Mouse (Mus musculus) cerebellum, postnatal 10 days (tissue): ENCODE data around the gene Comtd1.

Experiments used
- DNase-seq, 2 experiments: peaks; one replicate each; pipeline ENCODE4 v3.0.0; 2021; ENCODE audit warnings: mixed read lengths in 2 of 2

Gene Comtd1

GRCm38 (mm10) chr14:21831830-21832403 is 16.9 kb downstream of the Comtd1 start:
- DNase-seq: no peak

- DNase-seq: peak; percentile 97 to 98
Measured at GRCm38 (mm10) chr14:21830876-21831767, 17.7 kb downstream of the Comtd1 start.

GRCm38 (mm10) chr14:21825786-21826491 is 22.8 kb downstream of the Comtd1 start:
- peak; percentile 74 to 76 for DNase-seq

DNA sequence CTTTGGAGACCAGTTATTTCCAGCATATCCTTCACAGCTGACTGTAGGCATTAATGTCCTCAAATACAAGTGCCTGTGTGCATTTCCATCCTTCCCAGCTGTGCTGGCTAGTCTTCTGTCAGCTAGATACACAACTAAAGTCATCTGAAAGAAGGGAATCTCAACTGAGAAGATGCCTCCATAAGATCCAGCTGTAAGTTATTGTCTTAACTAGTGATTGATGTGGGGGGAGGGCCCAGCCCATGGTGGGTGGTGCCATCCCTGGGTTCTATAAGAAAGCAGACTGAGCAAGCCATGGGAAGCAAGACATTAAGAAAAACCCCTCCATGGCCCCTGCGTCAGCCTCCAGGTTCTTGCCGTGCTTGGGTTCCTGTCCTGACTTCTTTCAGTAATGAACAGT is 23.8 kb downstream of the Comtd1 start, which contains the start of gene Vdac2:
Gene Vdac2, plus strand, starts transcription at position 301 of the 400 bp plus-strand sequence.
- no peak for DNase-seq

- DNase-seq: no peak
Measured at GRCm38 (mm10) chr14:21823897-21824296, 24.9 kb downstream of the Comtd1 start.

GRCm38 (mm10) chr14:21822795-21823374 is 25.9 kb downstream of the Comtd1 start:
- peak; percentile 62 for DNase-seq

- DNase-seq: no peak
Measured at GRCm38 (mm10) chr14:21822307-21822706, 26.5 kb downstream of the Comtd1 start.

DNA sequence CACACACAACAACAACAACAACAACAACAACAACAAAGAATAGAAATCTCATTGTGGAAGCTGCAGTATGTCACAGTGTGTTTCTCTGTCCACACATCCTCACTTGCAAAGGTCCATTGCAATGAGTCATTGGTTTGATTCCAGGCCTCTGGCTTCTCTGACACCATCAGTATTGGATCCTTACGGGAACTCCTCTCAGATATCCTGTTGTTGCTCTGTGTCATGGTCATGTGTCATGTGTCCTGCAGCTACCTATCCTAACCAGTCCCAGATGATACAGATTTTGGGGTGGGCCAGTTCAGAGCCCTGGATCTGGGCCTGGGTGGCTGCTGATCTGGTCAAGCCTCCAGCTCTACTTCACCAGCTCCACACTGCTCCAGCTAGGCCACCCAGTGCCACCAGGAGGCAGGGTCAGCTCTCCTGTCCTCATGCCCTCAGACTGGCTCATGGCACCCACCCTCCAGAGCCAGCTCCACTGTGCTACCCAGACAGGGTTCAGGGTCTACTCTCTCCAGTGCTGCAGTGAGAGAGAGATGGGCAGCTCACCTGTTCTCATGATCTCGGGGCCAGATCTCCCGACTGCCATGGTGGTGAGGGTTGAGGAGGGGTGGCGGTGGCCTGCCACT is 27.8 kb downstream of the Comtd1 start:
- DNase-seq: no peak

DNA sequence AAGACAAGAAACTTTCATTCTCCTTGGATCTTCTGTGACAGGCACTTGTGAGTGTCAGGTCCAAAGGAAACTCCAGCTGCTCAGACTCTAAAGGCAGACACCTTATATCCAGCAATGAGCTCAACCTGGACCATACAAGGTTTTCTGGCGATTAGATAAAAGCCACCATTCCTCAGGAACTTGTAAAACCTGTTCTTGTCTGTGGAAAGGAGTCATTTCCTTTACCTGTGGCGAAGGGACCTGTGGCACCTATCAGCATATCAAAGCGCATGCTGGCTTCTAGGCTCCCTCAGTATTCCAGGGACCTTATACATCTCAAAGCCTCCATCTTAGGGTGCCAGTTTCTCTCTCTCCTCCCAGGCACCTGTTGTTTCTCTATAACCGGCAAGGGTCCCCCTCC is 31.3 kb downstream of the Comtd1 start:
- no peak for DNase-seq

DNA sequence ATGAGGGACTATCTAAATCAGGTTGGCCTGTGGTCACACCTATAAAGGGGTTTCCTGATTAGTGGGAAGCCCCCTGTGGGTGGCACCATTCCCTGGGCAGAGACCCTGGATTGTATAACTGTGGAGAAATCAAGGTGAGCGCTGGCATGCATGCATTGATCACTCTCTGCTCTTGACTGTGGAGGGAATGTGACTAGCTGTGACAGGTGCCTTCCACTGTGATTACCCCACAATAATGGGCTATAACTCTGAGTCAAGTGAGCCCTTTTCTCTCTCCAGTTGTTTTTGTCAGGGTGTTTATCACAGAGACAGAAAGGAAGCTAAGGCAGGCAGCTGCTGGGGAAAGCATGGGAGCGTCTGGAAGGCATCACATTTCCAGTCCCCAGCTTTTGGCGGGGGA is 32.5 kb downstream of the Comtd1 start:
- DNase-seq: no peak

DNA sequence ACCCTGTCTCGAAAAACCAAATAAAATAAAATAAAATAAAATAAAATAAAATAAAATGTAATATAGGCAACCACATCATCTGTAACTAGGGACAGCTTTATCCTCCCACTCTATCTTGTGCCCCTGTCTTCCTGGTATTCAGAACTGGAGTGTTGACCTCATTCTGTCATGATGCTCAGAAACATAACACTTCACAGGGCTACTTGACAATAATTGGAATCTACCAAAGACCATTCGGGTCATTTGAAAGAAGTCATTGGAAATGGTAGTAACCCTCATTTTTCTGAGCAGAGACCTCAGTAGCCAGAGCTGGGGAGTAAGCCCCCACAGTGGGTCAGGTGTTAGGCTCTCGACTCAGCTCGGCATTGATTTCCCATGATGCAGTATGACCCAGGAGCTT is 34.2 kb downstream of the Comtd1 start:
- DNase-seq: no peak

DNA sequence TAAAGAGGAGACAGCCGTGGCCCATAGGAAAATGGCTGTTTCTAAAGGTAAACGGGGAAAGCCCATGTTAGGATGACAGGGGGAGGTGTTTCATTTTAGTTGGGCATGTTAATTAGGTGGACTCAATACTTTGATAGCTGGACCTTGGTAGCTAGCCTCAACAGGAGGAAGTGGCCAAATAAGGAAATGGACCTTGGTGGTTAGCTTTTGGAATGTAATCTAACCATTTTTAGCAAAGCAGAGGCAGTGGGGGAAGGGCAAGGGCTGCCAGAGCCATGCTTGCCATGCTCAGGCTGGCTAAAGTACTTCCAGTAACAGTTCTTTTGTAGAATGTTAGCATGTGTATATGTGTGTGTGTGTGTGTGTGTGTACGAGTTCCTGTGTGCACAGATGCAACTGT is 34.9 kb downstream of the Comtd1 start:
- DNase-seq: no peak

GRCm38 (mm10) chr14:21813216-21813615 is 35.6 kb downstream of the Comtd1 start:
- DNase-seq: no peak

- DNase-seq: peak; percentile 66
Measured at GRCm38 (mm10) chr14:21812590-21813162, 36.1 kb downstream of the Comtd1 start.

GRCm38 (mm10) chr14:21811744-21812393 is 36.9 kb downstream of the Comtd1 start:
- DNase-seq: no peak

GRCm38 (mm10) chr14:21811301-21811700 is 37.5 kb downstream of the Comtd1 start:
- DNase-seq: no peak

DNA sequence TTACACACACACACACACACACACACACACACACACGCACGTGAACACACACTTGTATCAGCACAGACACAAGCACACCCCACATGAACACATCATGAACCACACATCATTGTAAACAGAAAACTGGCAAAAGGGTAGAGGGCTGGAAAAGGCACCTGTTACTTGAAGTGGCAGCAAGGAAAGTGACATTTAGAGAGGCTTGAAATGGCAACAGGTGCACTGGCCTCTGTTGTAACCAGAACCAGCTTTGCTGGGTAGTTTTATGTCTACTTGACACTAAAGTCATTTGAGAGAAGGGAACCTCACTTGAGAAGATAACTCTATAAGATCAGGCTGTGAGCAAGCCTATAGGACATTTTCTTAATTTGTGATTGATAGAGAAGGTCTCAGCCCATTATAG is 39.4 kb downstream of the Comtd1 start:
- DNase-seq: no peak

DNA sequence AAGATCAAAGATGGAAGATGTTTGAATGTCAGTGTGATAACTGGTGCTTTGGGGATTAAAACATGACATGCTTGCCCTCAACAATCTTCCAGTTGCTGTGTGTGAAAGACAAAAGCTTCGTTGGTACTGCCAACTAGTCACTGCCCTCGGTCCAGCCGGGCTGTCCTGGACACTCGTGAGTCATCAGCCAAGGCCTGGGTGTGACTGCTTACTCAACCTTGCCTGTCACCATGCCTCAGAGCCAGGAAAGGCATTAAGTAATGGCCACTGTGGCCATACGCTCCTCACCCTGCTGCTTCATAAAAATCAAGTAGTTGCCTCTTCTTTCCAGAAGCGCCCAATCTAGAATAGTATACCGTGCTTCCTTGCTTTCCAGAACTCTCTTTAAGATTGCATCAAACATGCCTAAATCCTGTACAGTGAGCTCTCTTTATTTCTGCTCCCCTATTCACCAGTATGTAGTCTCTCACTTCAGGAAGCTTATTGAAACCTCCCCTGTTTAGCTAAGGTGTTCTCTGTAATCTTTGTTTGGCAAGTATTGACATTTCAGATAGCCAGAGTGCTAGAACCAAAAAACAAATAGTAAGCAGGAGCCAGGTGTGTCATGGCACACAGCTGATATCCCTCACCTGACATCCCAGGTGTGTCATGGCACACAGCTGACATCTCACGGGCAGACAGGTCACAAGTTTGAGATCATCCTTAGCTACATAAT is 40.4 kb downstream of the Comtd1 start:
- DNase-seq: no peak

DNA sequence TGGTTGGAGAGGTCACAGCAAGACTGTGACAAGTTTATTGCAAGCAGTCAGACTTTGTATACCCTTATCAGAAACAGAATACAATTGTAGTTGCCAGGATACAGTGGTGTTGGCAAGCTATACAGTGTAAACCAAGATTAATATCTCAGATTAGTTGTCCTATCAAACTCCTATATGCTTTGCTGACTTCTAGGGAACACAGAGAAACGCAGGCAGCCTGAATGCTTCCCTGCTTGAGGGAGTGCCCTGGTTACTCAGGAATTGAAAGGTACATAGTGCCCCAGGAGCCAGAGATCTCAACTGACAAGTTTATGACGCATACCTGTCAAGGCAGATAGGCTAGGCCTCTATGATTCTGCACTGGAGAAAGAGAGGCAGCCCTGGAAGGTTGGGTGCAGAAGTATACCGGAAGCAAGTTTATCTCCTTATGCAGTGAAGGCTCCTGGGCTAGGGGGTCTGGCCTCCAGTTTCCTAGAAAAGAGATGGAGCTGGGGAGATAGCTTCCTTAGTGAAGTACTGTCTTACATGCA is 42.1 kb downstream of the Comtd1 start:
- DNase-seq: no peak

GRCm38 (mm10) chr14:21806203-21806602 is 42.6 kb downstream of the Comtd1 start:
- DNase-seq: no peak
